Mouse (Mus musculus) lung, adult 2 months (tissue): ENCODE data around the gene Mbl2. TPM values are rescaled to one million over a fixed set of nuclear protein-coding genes. Genes with fewer than 3 reads are reported as not detected.
"Not testable (repeated sequence)": the region's sequence is repeated elsewhere in the genome, so short reads cannot be mapped to it uniquely, and the experiment has no call there.

Source experiments
- DNase-seq: peaks from one replicate; pipeline ENCODE4 v3.0.0; 2022
- H3K4me1 ChIP-seq: fragments of 200-500 bp; 2 replicates; pipeline ENCODE4 v1.6.1; 2011; ENCODE audit warnings: low read length; ENCODE audit not compliant: control insufficient read depth, insufficient read depth
- H3K4me3 ChIP-seq: fragments of 200-500 bp; replicated peaks from 2 replicates; pipeline ENCODE3; 2011; ENCODE audit warnings: low read depth, mild to moderate bottlenecking, control low read depth, low read length; ENCODE audit errors: extremely low read depth
- CTCF ChIP-seq: fragments of 200-500 bp; IDR thresholded peaks from 2 replicates; pipeline ENCODE4 v1.5.1; 2011; ENCODE audit warnings: mild to moderate bottlenecking, low read length, control low read depth; ENCODE audit not compliant: insufficient read depth
- POLR2A ChIP-seq: fragments of 200-500 bp; IDR thresholded peaks from 2 replicates; pipeline ENCODE4 v1.6.1; 2011; ENCODE audit warnings: low read depth, mild to moderate bottlenecking, control low read depth, low read length, borderline replicate concordance; ENCODE audit errors: extremely low read depth
- WGBS: fragments of 180-500 bp; shearing (Covaris S2); methylation state at CpG from one replicate; pipeline ENCODE4 v1.1.7; 2018; 5-methylcytosine and 5-hydroxymethylcytosine counted together
- polyA plus RNA-seq: library from polyadenylated mRNA; depleted of rRNA; stranded (reverse); fragments of >200 nt; gene quantifications from 2 replicates; pipeline ENCODE4 v1.2.3, GENCODE M21; 2012; rRNA removed

The Mbl2 gene
- polyA plus RNA-seq, 1 experiment: 0.28 TPM

DNA sequence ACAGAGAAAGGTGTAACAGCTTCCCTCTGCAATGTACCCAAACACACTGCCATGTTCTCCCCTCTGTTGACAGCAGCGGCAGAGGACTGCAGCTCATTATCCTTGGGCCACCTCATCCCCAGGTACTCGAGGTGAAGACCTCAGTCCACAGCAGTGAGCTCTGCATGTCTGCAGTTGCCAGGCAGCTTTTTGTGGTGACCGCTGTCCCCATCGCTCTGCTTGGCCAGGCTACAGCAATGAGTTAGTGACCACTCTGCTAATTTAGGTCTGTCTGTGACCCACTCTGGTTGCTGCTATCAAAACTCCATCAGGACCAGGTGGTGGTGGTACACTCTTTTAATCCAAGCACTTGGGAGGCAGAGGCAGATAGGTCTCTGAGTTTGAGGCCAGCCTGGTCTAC, 16.6 kb upstream of the Mbl2 start:
- Histone ChIP-seq H3K4me3 (no peak overlapping the region), H3K4me1 (no peaks in the 10 kb centered on the region)
- TF ChIP-seq POLR2A: no peak
- TF ChIP-seq CTCF: no peak
- 67% methylated on average over 4 of the region's 4 CpGs for WGBS
- no peak for DNase-seq

DNA sequence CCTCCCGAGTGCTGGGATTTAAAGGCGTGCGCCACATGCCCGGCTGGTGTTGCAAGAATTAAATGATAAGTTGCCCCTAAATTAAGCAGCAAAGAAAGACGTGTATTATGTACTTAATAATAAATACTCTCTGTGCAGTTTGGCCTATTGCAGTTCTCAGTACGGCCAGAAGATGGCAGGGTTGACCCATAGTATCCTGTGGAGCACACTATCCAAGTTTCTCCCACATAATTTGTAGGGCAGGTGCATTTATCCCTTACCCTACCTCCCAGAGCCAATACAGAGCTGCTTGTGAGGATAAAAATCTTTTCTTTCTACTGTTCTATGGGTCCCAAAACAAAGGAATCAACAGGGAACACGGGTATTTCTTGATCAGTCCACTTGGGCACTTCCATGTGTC, 15.4 kb upstream of the Mbl2 start:
- TF ChIP-seq CTCF (peak; percentile 36; the same call in 1 of the 2 replicates), POLR2A (no peak)
- peak; percentile 39 for DNase-seq
- WGBS: 14% methylated on average over 7 of the region's 7 CpGs
- Histone ChIP-seq H3K4me3 (no peak overlapping the region), H3K4me1 (no peaks in the 10 kb centered on the region)

DNA sequence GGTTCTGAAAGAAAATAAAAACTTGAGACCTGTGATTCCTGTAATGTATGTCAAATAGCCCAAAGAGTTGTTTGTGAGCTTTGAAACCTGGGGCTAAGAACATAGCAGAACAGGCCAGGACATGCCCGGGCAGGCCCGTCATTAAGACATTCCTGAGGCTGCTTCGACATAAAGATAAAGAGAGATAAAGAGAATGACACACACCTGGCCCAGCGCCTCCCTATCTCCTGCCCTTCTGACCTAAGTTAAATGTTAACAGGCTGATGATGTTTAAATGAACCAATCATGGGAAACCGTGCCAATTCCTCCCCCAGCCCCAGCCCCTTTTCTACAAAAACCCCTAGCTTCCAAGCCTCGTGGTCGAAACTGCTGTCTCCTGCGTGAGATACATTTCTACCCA, 10.1 kb upstream of the Mbl2 start:
- DNase-seq, H3K4me1 ChIP-seq, H3K4me3 ChIP-seq: not testable (repeated sequence)
- 34% methylated on average over 8 of the region's 8 CpGs for WGBS

DNA sequence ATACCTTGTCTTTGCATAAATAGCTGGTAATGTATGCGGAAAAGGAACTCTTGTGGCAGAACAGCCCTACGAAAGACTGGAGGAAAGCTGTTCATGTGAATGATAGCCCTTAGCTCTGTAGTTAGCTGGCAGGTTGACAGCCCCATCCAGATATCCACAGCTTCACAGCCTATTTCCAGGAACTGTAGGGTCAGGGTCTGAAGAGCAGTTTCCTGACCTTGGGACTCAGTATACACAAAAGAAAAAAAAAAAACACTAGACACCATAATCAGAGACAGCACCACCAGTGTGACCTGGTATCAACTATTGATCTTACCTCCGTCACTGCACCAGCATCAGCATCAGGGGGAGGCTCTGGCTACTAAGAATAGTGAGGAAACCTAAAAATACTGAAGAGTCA, 3.3 kb upstream of the Mbl2 start:
- WGBS: 73% methylated on average over 3 of the region's 3 CpGs
- H3K4me3 ChIP-seq: no peak overlapping the region
- no peak for DNase-seq
- no peak for TF ChIP-seq CTCF
- no peak for TF ChIP-seq POLR2A
- no peaks in the 10 kb centered on the region for H3K4me1 ChIP-seq

DNA sequence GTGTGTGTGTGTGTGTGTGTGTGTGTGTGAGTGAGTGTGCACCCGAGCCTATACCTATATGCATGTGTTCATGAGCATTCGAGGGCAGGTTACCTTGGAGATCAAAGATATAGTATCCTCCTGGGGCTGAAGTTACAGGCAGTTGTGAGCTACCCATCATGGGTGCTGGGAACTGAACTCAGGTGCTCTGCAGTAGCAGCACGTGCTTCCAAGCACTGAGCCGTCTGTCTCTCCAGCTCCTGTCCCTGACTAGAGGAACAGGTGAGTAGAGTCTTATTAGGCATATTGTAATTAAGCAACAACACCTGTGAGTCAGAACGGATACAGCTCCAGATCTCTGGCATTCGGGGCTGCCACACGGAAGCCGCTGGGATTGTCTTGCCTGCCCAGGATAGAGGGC, 1.7 kb downstream of the Mbl2 start:
- no peak for TF ChIP-seq POLR2A
- TF ChIP-seq CTCF: no peak
- Histone ChIP-seq H3K4me3 (no peak overlapping the region), H3K4me1 (no peaks in the 10 kb centered on the region)
- WGBS: 83% methylated on average over 8 of the region's 8 CpGs
- no peak for DNase-seq

DNA sequence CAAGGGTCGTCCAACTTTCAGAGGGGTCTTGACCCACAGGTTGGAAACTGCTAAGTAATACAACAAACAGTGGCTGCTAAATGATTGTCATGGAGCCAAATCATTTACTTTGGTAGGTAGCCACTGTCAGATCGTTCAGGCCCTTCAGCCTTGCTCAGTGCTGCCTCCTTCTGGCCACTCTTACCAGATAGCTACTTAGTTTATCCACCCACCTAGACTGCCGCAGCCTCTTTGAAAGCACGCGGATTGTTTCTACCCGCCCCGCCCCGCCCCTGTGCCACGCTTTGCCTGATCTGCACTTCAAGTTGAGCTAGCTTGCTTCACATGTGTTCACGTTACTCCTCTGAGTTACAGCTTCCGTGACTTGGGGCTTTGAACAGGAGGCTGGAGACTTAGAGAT, 14.6 kb downstream of the Mbl2 start:
- no peaks in the 10 kb centered on the region for H3K4me1 ChIP-seq
- H3K4me3 ChIP-seq: no peak overlapping the region
- 18% methylated on average over 11 of the region's 11 CpGs for WGBS
- DNase-seq: no peak
- no peak for TF ChIP-seq POLR2A
- peak; percentile 56 for TF ChIP-seq CTCF

DNA sequence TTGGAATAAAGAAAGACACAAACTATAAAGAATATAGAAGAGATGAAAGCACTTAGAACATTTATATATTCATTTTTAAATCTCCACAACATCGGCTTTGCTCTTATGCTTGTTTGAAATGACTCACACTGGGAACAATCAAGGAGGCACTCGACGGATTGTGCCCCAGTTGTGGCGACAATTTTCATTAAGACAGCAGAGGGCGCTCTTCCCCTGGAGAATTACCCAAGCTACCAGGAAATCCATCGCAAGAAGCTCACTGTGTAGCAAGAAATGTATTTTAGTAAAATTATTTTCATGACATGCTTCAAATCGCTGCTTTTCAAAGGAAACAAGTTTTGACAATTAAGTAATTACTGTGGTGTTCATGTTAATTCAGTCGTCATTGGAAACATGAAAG, 16.1 kb downstream of the Mbl2 start:
- peak; percentile 76 for TF ChIP-seq CTCF
- no peak for TF ChIP-seq POLR2A
- 2% methylated on average over 8 of the region's 8 CpGs for WGBS
- DNase-seq: peak; percentile 59
- H3K4me3 ChIP-seq: no peak overlapping the region
- no peaks in the 10 kb centered on the region for H3K4me1 ChIP-seq

DNA sequence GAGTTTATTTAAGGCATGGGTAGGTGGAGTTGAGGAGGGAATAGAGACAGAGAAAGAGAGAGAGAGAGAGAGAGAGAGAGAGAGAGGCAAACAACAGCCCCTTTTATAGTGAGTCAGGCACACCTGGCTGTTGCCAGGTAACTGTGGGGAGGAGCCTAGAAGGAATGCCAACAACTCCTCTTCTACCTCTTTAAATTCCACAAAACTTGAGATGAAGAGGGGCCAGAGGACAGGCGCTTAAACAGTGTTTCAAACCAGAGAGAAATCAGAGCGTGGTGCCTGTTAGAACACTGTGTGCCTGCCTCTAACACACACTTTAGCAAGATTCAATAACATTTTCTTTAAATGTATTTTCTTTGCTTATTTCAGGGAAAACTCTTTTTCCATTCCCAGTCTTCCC, 19.5 kb downstream of the Mbl2 start:
- TF ChIP-seq POLR2A: no peak
- no peak for TF ChIP-seq CTCF
- no peaks in the 10 kb centered on the region for H3K4me1 ChIP-seq
- peak; percentile 17 for DNase-seq
- no peak overlapping the region for H3K4me3 ChIP-seq
- 60% methylated on average over 2 of the region's 2 CpGs for WGBS

DNA sequence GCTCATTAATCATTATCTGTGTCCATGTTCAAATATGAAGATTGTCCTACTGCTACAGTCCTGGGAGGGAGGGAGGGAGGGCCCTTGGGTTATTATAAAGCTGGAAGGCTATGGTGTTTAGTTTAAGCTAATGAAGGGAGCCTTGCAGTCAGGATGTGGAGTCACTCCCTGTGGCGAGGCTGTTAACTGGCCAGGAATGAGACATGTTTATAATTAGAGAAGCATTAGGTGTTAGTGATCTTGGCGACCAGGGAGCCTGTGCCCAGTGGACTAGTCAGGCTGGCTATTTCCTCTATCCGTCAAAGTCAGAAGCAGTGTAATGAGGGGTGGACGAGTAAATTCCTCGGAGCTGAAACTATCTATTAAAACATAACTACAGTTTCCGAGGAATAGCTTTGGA, 23.6 kb downstream of the Mbl2 start:
- WGBS: 19% methylated on average over 6 of the region's 6 CpGs

DNA sequence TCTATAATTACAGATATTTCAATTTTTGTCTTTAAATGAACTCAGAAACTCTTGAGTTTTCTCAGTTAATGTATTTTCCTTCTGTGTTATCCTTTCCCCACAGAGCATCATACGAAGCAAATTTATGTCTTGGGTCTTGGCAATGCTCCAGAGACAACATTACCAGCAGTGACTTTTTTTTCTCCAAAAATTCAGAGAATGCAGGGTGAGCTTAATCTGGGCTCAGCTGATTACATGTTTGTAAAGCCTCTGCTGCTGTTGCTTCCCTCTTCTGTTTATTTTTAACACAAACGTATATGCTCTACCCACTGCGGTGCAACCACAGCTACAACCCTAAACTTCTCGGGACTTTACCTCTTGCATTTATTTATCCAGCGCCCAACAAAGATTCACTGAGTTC, 48.4 kb downstream of the Mbl2 start:
- H3K4me3 ChIP-seq: no peak overlapping the region
- no peaks in the 10 kb centered on the region for H3K4me1 ChIP-seq
- no peak for DNase-seq
- WGBS: 30% methylated on average over 5 of the region's 5 CpGs
- no peak for TF ChIP-seq CTCF
- no peak for TF ChIP-seq POLR2A

More for the DNA sequence above, 23.6 kb downstream of the Mbl2 start:
- Histone ChIP-seq H3K4me3 (no peak overlapping the region), H3K4me1 (no peaks in the 10 kb centered on the region)
- TF ChIP-seq POLR2A: no peak
- no peak for TF ChIP-seq CTCF
- DNase-seq: no peak

DNA sequence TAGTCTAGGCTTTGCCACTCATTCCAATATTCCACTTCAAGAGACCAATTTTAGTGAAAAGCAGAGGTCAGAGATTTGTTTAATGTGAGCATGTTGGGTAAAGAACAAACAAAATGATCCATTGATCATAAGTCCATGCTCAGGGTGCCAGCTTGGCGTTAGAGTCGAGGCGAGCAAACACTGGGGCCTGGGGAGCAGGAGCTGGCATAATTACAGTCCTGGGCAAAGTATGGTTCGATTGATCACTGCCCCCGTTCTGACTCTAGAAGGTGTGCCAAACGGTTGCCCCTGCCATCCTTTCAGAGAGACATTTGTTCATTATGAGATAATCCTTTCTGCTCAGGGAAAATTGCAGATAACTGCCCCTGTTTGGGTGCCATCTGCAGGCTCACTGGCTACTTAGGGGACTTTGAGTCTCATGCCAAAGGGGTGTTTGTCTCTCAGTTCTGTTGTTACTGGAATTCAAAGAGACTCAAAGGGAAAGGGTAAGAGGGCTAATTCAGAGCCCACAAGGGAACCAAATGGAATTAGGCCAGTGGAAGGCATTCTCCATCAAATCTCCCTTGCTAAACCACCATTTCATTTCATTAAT, 55.3 kb downstream of the Mbl2 start:
- no peak for DNase-seq
- H3K4me1 ChIP-seq: no peaks in the 10 kb centered on the region
- no peak overlapping the region for H3K4me3 ChIP-seq
- WGBS: 80% methylated on average over 6 of the region's 6 CpGs
- TF ChIP-seq CTCF: no peak
- no peak for TF ChIP-seq POLR2A

Other genes starting within 250 kb of the Mbl2 start
- gene Trpd52l3, start 229.2 kb upstream of the Mbl2 start, polyA plus RNA-seq: not detected in 2 replicates
- gene Uhrf2, start 202.4 kb upstream of the Mbl2 start, polyA plus RNA-seq: 19.3 and 27.5 TPM in 2 replicates
- 0.15 TPM in 2 replicates for gene Gldc, start 57.5 kb upstream of the Mbl2 start, polyA plus RNA-seq